Mouse (Mus musculus) 3134 (cell line): ENCODE results near the gene Bptf.
A peak's percentile ranks its signal among the peaks of the same experiment; 100 is the strongest.
"Not testable (repeated sequence)": the region's sequence is repeated elsewhere in the genome, so short reads cannot be mapped to it uniquely, and the experiment has no call there.

Source experiments
- DNase-seq: peaks from one replicate; pipeline ENCODE4 v3.0.0-alpha.2; 2011; ENCODE audit warnings: low spot score; ENCODE audit not compliant: insufficient read length; ENCODE audit errors: extremely low read depth

The Bptf gene

GRCm38 (mm10) chr11:107131749-107132421, at the start of gene Bptf:
Bptf (minus strand) TSS chr11:107132127.
- peak; percentile 85 for DNase-seq

- DNase-seq: peak; percentile 37
These were observed 29.3 kb upstream of the Bptf start for GRCm38 (mm10) chr11:107161215-107161614.

- no peak for DNase-seq
These were observed 27.1 kb upstream of the Bptf start for GRCm38 (mm10) chr11:107159034-107159433.

- DNase-seq: peak; percentile 74
These were observed 25.2 kb upstream of the Bptf start for GRCm38 (mm10) chr11:107156977-107157642.

- peak; percentile 55 for DNase-seq
These were observed 23.4 kb upstream of the Bptf start for GRCm38 (mm10) chr11:107155292-107155691.

GRCm38 (mm10) chr11:107154431-107154830, 22.5 kb upstream of the Bptf start:
- no peak for DNase-seq

GRCm38 (mm10) chr11:107153645-107154044, 21.7 kb upstream of the Bptf start:
- no peak for DNase-seq

GRCm38 (mm10) chr11:107151809-107152208, 19.9 kb upstream of the Bptf start:
- no peak for DNase-seq

- not testable (repeated sequence) for DNase-seq
These were observed 12.0 kb upstream of the Bptf start for GRCm38 (mm10) chr11:107143956-107144355.

- no peak for DNase-seq
These were observed 10.5 kb upstream of the Bptf start for GRCm38 (mm10) chr11:107142382-107142781.

- no peak for DNase-seq
These were observed 8.8 kb upstream of the Bptf start for GRCm38 (mm10) chr11:107140756-107141155.

- DNase-seq: no peak
These were observed 6.7 kb upstream of the Bptf start for GRCm38 (mm10) chr11:107138633-107139032.

GRCm38 (mm10) chr11:107137593-107137992, 5.7 kb upstream of the Bptf start:
- DNase-seq: no peak

GRCm38 (mm10) chr11:107136458-107136857, 4.5 kb upstream of the Bptf start:
- not testable (repeated sequence) for DNase-seq

GRCm38 (mm10) chr11:107135741-107136140, 3.8 kb upstream of the Bptf start:
- no peak for DNase-seq

- no peak for DNase-seq
These were observed 499 bp upstream of the Bptf start for GRCm38 (mm10) chr11:107132426-107132825.

- peak; percentile 80 for DNase-seq
These were observed 813 bp downstream of the Bptf start for GRCm38 (mm10) chr11:107130879-107131748.

GRCm38 (mm10) chr11:107130221-107130788, 1.6 kb downstream of the Bptf start:
- DNase-seq: no peak

- DNase-seq: no peak
These were observed 2.3 kb downstream of the Bptf start for GRCm38 (mm10) chr11:107129641-107130040.

- DNase-seq: not testable (repeated sequence)
These were observed 5.2 kb downstream of the Bptf start for GRCm38 (mm10) chr11:107126716-107127115.

GRCm38 (mm10) chr11:107125011-107125410, 6.9 kb downstream of the Bptf start:
- no peak for DNase-seq
